Comparison of ENCODE assay signal across 7 mouse cellular contexts in the genomic region with DNA sequence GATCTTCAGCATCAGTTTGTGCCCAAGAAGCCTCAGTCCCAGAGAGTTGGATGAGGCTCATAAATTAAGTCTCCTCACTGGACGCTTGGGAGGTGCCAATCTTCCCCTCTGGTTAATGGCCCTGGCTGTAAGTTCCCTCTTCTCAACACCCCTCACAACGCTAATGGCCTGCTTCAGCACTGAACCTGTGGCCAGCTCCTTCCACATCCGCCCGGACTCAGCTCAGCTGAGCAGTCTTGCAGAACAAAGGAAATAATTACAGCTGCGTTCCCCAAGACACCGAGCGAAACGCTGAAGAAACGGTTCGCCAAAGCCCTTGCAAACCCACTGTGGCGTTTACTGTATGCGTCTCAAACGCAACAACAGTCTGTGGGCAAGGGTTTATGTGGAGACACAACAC. TPM values are rescaled to one million over a fixed set of nuclear protein-coding genes. Genes with fewer than 3 reads are reported as not detected.
A peak's percentile ranks its signal among the peaks of the same experiment; 100 is the strongest.
DNase-seq lines count a peak whose midpoint lies in the region; ATAC-seq and TF ChIP-seq lines count a peak whose summit lies in the region.

No protein-coding gene starts in this region.

- H3K9ac ChIP-seq in CH12.LX (ENCODE audit: insufficient read depth, low read depth), result no peak overlapping the region
- H3K9ac ChIP-seq in forebrain, embryonic 15.5 days (replicated peaks), result no peak overlapping the region
- H3K9ac ChIP-seq in kidney, postnatal 0 days (ENCODE audit: low read depth, low read length), result no peak overlapping the region
- no peak overlapping the region for H3K9ac ChIP-seq in midbrain, embryonic 13.5 days (replicated peaks)

- in situ Hi-C loops in CH12.LX (cut with MboI; ENCODE audit: low pct_ligation_motif_present, low pct_unique_long_range_greater_than_20kb, low sequenced_read_pairs), result loop anchor here (25.0 kb wide), 1 partner anchor 135 kb away; no protein-coding TSS in a partner anchor

- no peak overlapping the region for H3K27ac ChIP-seq in CH12.LX (ENCODE audit: insufficient read depth, low read depth)
- no peak overlapping the region for H3K27ac ChIP-seq in forebrain, embryonic 15.5 days (replicated peaks)
- H3K27ac ChIP-seq in kidney, postnatal 0 days, result no peak overlapping the region
- H3K27ac ChIP-seq in midbrain, embryonic 13.5 days, result no peak overlapping the region
- no peak overlapping the region for H3K27ac ChIP-seq in left cerebral cortex, adult 2 months

- H3K79me2 ChIP-seq in CH12.LX (replicated peaks; ENCODE audit: control insufficient read depth, extremely low read depth, insufficient read depth, poor library complexity, severe bottlenecking), result no peaks in the 10 kb centered on the region

- peak overlapping the region; percentile 29; the same call in 1 of the 2 replicates for H3K4me2 ChIP-seq in CH12.LX (ENCODE audit: insufficient read depth, low read depth, poor library complexity, severe bottlenecking)
- peak overlapping the region; percentile 39 for H3K4me2 ChIP-seq in forebrain, embryonic 15.5 days (replicated peaks)
- H3K4me2 ChIP-seq in kidney, postnatal 0 days (ENCODE audit: low read length), result peak overlapping the region; percentile 31; the same call in 1 of the 2 replicates
- peak overlapping the region; percentile 37 for H3K4me2 ChIP-seq in midbrain, embryonic 13.5 days (replicated peaks)

- intact Hi-C loops in left cerebral cortex, adult 2 months (cut with DNase I), result no loop called here

- H3K9me3 ChIP-seq in CH12.LX (replicated peaks; ENCODE audit: low read length), result peaks cover 13% of the 10 kb centered on the region
- no peaks in the 10 kb centered on the region for H3K9me3 ChIP-seq in forebrain, embryonic 15.5 days
- H3K9me3 ChIP-seq in kidney, postnatal 0 days (replicated peaks; ENCODE audit: low read length), result no peaks in the 10 kb centered on the region
- H3K9me3 ChIP-seq in midbrain, embryonic 13.5 days, result no peaks in the 10 kb centered on the region; the same call in 1 of the 2 replicates

- no peak for TF ChIP-seq RAD21 in CH12.LX (IDR thresholded peaks at IDR 0.05; ENCODE audit: low read depth, low read length)

- WGBS in forebrain, embryonic 15.5 days, result 0% methylated on average over 13 of the region's 13 CpGs
- under 1% methylated on average over 13 of the region's 13 CpGs for WGBS in kidney, postnatal 0 days
- under 1% methylated on average over 13 of the region's 13 CpGs for WGBS in midbrain, embryonic 13.5 days

- peak; percentile 74 for DNase-seq in CH12.LX (ENCODE audit: extremely low read depth)
- DNase-seq in T-cell, adult 2 months (ENCODE audit: low spot score), result peak; percentile 21
- DNase-seq in kidney, postnatal 0 days (ENCODE audit: low spot score), result peak; percentile 87
- DNase-seq in yolk sac, embryonic 10.5 days (ENCODE audit: low spot score), result peak; percentile 70
- DNase-seq in left cerebral cortex, adult 2 months (ENCODE audit: extremely low spot score in 1 of 2, low spot score in 2 of 2), result no peak

- peaks cover 4 to 15% of the 10 kb centered on the region in 2 experiments for H3K4me1 ChIP-seq in CH12.LX (ENCODE audit: control insufficient read depth in 1 of 2, insufficient read depth in 2 of 2)
- peaks cover 4% of the 10 kb centered on the region; the same call in 1 of the 2 replicates for H3K4me1 ChIP-seq in forebrain, embryonic 15.5 days
- no peaks in the 10 kb centered on the region for H3K4me1 ChIP-seq in kidney, postnatal 0 days (replicated peaks; ENCODE audit: insufficient read depth, low read length)
- 0 out of 2 replicates have a peak, but pooled peaks cover 11% of the 10 kb centered on the region for H3K4me1 ChIP-seq in midbrain, embryonic 13.5 days (replicated peaks)

- H3K27me3 ChIP-seq in CH12.LX (replicated peaks), result peaks cover 38% of the 10 kb centered on the region
- peaks cover 27% of the 10 kb centered on the region for H3K27me3 ChIP-seq in forebrain, embryonic 15.5 days
- H3K27me3 ChIP-seq in kidney, postnatal 0 days (ENCODE audit: insufficient read depth, low read length), result 0 out of 2 replicates have a peak, but pooled peaks cover 4% of the 10 kb centered on the region
- H3K27me3 ChIP-seq in midbrain, embryonic 13.5 days, result peaks cover 93% of the 10 kb centered on the region

- TF ChIP-seq POLR2A in CH12.LX (IDR thresholded peaks at IDR 0.05; ENCODE audit: low read depth, low read length), result no peak

- H3K4me3 ChIP-seq in CH12.LX (replicated peaks in 1 of 3; ENCODE audit: low read depth in 2 of 3, low read length in 2 of 3, poor library complexity in 1 of 3), result no peak overlapping the region
- H3K4me3 ChIP-seq in forebrain, embryonic 15.5 days, result peak overlapping the region; percentile 20; the same call in 1 of the 2 replicates
- H3K4me3 ChIP-seq in kidney, postnatal 0 days (replicated peaks; ENCODE audit: low read depth, low read length), result no peak overlapping the region
- H3K4me3 ChIP-seq in midbrain, embryonic 13.5 days (replicated peaks), result peak overlapping the region; percentile 11; the same call in 1 of the 2 replicates
- no peak overlapping the region for H3K4me3 ChIP-seq in left cerebral cortex, adult 2 months

- TF ChIP-seq CTCF in CH12.LX (conservative IDR thresholded peaks at IDR 0.05 in 1 of 2, IDR thresholded peaks at IDR 0.05 in 1 of 2; ENCODE audit: low read depth in 2 of 2, low read length in 2 of 2), result no peak
- TF ChIP-seq CTCF in kidney, postnatal 0 days (IDR thresholded peaks at IDR 0.05; ENCODE audit: low read depth), result no peak
- TF ChIP-seq CTCF in left cerebral cortex, adult 2 months (IDR thresholded peaks at IDR 0.05), result no peak

- 0 out of 2 replicates have a peak, but pooled peaks have one; percentile 30 for ATAC-seq in forebrain, embryonic 15.5 days (replicated peaks)
- peak; percentile 81; the same call in 1 of the 2 replicates for ATAC-seq in kidney, postnatal 0 days (replicated peaks; ENCODE audit: low FRiP score, low read depth)
- no peak; the same call in 1 of the 2 replicates for ATAC-seq in midbrain, embryonic 13.5 days

- H3K36me3 ChIP-seq in CH12.LX (replicated peaks in 1 of 2; ENCODE audit: control insufficient read depth in 1 of 2, insufficient read depth in 1 of 2, low read length in 1 of 2), result no peaks in the 10 kb centered on the region
- no peaks in the 10 kb centered on the region for H3K36me3 ChIP-seq in forebrain, embryonic 15.5 days
- H3K36me3 ChIP-seq in kidney, postnatal 0 days (ENCODE audit: insufficient read depth, low read length), result no peaks in the 10 kb centered on the region
- H3K36me3 ChIP-seq in midbrain, embryonic 13.5 days, result no peaks in the 10 kb centered on the region

- 0 out of 2 replicates have a peak, but pooled peaks have one; percentile 26 for TF ChIP-seq EP300 in CH12.LX (IDR thresholded peaks at IDR 0.05; ENCODE audit: low read length)

- dilution Hi-C loops in CH12.LX (cut with MboI; ENCODE audit: extremely low pct_ligation_motif_present, extremely low pct_unique_long_range_greater_than_20kb, low sequenced_read_pairs), result no loop called here

TF ChIP-seq in CH12.LX, 34 proteins besides CTCF, POLR2A, EP300 and RAD21:
- TF ChIP-seq PAX5 (IDR thresholded peaks at IDR 0.05; ENCODE audit: low read length) (no peak), SIN3A (IDR thresholded peaks at IDR 0.05; ENCODE audit: low read length) (peak; percentile 96), MXI1 (IDR thresholded peaks at IDR 0.05; ENCODE audit: low read depth, low read length) (peak; percentile 54; the same call in 1 of the 2 replicates)

RNA-seq across cellular contexts. Expression of gene Lhx4, which starts 29.3 kb away (rescaled TPM):
- total RNA-seq in CH12.LX (2012; rRNA removed) (not detected in 2 replicates), CH12.LX (2014; rRNA removed) (not detected in 2 replicates)
- polyA plus RNA-seq in CH12.LX (2012; ENCODE audit: insufficient read length, low read depth), result not detected in 2 replicates
- polyA plus RNA-seq in forebrain, embryonic 15.5 days (2015; fragmentation: Nextera tagmentation; extraction: Ambion mirVana), result 0.33 TPM in 1 of 2 replicates, not detected in the other
- polyA plus RNA-seq in kidney, postnatal 0 days (2015; fragmentation: Nextera tagmentation; extraction: Ambion mirVana), result not detected in 2 replicates
- polyA plus RNA-seq in midbrain, embryonic 13.5 days (2015; fragmentation: Nextera tagmentation; extraction: Ambion mirVana), result 3.0 and 4.3 TPM in 2 replicates
- total RNA-seq in left cerebral cortex, adult 2 months (2021), result not detected

Comparison
In these comparisons a context has a peak if more than half of its experiments do, and no peak if none do; other contexts are left out.
1. DNase-seq: peak in CH12.LX (single experiment), T-cell, adult 2 months (single experiment), kidney, postnatal 0 days (single experiment) and yolk sac, embryonic 10.5 days (single experiment); none in left cerebral cortex, adult 2 months (0 of 2).
2. H3K4me3 ChIP-seq: peak in forebrain, embryonic 15.5 days (single experiment) and midbrain, embryonic 13.5 days (single experiment); none in CH12.LX (0 of 3), kidney, postnatal 0 days (single experiment) and left cerebral cortex, adult 2 months (single experiment).
3. Peak in every context shown above with its lines, with median percentiles within 50 percentile points of each other: H3K4me2 ChIP-seq.